Mouse (Mus musculus): ENCODE data around the gene Efcab6. TPM values are rescaled to one million over a fixed set of nuclear protein-coding genes. Genes with fewer than 3 reads are reported as not detected.

The Efcab6 gene
- polyA plus RNA-seq, 1 experiment from 2014 or later = 0.20 TPM

DNA sequence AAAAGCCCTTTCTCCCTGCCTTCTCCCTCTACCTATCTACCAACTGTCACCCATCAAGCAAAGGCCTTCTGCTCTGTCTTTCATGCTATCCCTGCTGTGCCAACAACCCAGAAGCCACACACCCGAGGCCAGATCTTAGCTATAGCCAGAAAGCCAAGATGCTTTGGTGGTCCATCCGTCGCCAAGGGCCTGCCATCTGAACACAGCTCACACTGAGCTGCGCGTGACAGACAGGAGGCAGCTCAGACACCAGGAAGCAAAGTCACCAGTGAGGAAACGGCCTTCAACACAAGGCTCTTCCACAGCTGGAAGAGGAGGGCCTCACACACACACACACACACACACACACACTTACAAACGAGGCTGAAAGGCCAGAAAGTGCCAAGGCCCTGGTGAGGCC is 29.7 kb upstream of the Efcab6 start:
- H3K9me3 ChIP-seq (ENCODE audit: control insufficient read depth, low read length) = no peaks in the 10 kb centered on the region
- no peak overlapping the region for H3K27ac ChIP-seq (ENCODE audit: low read depth, low read length)
- H3K4me2 ChIP-seq (ENCODE audit: low read depth, low read length, severe bottlenecking) = no peak overlapping the region
- 76% methylated on average over 7 of the region's 7 CpGs for WGBS
- no peaks in the 10 kb centered on the region for H3K27me3 ChIP-seq (ENCODE audit: control insufficient read depth, insufficient read depth, low read length)
- DNase-seq (ENCODE audit: low spot score) = no peak
- H3K4me1 ChIP-seq (replicated peaks; ENCODE audit: control insufficient read depth, insufficient read depth, low read length) = no peaks in the 10 kb centered on the region
- no peaks in the 10 kb centered on the region for H3K36me3 ChIP-seq (ENCODE audit: control insufficient read depth, insufficient read depth, low read length)
- H3K9ac ChIP-seq (ENCODE audit: low read length) = no peak overlapping the region
- no peak overlapping the region for H3K4me3 ChIP-seq (ENCODE audit: low read depth, low read length)
- ATAC-seq (replicated peaks; ENCODE audit: low FRiP score) = no peak

DNA sequence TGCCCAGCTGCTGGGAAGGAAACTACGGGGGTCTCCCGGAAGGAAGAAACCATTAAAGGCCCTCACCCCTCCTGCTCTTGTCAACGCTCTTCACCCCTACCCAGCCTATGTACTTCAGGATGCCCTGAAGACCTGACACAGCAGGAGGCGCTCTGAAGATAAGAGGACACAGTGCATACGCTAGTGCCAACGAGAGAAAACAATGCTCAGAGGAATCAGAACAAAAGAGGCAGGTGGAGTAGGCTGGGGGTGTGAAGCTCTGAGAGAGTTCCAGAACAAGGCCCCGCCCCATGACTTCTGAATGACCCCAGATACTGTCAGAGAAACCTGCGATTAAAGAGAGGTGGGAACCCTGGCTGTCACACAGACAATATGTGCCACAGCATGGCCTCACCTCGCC is 21.6 kb upstream of the Efcab6 start:
- Histone ChIP-seq H3K27me3 (ENCODE audit: control insufficient read depth, insufficient read depth, low read length) (no peaks in the 10 kb centered on the region), H3K9ac (ENCODE audit: low read length) (no peak overlapping the region), H3K9me3 (ENCODE audit: control insufficient read depth, low read length) (no peaks in the 10 kb centered on the region), H3K4me2 (ENCODE audit: low read depth, low read length, severe bottlenecking) (no peak overlapping the region), H3K27ac (ENCODE audit: low read depth, low read length) (no peak overlapping the region), H3K36me3 (ENCODE audit: control insufficient read depth, insufficient read depth, low read length) (no peaks in the 10 kb centered on the region), H3K4me3 (ENCODE audit: low read depth, low read length) (no peak overlapping the region), H3K4me1 (replicated peaks; ENCODE audit: control insufficient read depth, insufficient read depth, low read length) (no peaks in the 10 kb centered on the region)
- ATAC-seq (replicated peaks; ENCODE audit: low FRiP score) (no peak), DNase-seq (ENCODE audit: low spot score) (no peak)
- WGBS = 51% methylated on average over 9 of the region's 9 CpGs

DNA sequence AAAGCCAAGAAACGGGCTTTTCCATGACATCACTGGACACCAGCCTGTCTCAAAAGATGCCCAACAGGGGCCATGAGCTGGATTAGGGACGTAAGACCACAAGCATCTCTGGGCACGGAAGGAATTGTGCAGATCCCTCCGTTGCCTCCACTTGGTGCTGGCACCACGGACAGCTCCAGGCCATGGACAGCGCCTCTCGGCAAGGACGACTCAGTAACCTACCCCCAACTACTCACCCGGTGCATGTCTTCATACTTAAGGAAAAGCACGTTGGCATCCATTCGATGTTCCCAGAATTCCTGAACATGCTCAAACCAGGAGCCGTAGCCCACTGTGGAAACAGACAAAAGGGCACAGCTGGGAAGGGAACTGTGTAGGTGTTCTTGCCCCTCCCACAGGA is 21.2 kb upstream of the Efcab6 start:
- Histone ChIP-seq H3K36me3 (ENCODE audit: control insufficient read depth, insufficient read depth, low read length) (no peaks in the 10 kb centered on the region), H3K4me3 (ENCODE audit: low read depth, low read length) (no peak overlapping the region), H3K27me3 (ENCODE audit: control insufficient read depth, insufficient read depth, low read length) (no peaks in the 10 kb centered on the region), H3K9me3 (ENCODE audit: control insufficient read depth, low read length) (no peaks in the 10 kb centered on the region), H3K4me2 (ENCODE audit: low read depth, low read length, severe bottlenecking) (no peak overlapping the region), H3K27ac (ENCODE audit: low read depth, low read length) (no peak overlapping the region), H3K4me1 (replicated peaks; ENCODE audit: control insufficient read depth, insufficient read depth, low read length) (no peaks in the 10 kb centered on the region), H3K9ac (ENCODE audit: low read length) (no peak overlapping the region)
- ATAC-seq (replicated peaks; ENCODE audit: low FRiP score) = no peak
- WGBS = 44% methylated on average over 12 of the region's 12 CpGs
- no peak for DNase-seq (ENCODE audit: low spot score)

DNA sequence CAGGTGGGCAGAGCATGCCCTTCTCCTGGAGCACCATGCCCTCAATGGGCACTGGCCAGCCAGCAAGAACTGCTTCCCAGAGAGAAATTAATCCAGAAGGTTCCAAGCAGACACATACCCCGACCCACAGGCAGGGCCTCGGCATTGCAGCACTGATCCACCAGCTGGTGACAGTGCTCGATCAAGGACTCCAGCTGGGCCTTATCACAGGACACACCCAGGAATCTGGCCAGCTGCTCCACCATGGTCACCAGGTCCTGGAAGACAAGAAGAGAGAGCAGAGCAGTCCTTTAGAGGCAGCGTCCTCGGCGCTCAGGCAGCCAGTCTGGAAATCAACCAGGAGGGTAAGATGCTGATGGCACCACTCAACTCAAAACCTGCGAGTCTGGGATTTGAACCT is 14.9 kb upstream of the Efcab6 start:
- DNase-seq (ENCODE audit: low spot score) (no peak), ATAC-seq (replicated peaks; ENCODE audit: low FRiP score) (no peak)
- Histone ChIP-seq H3K27ac (ENCODE audit: low read depth, low read length) (no peak overlapping the region), H3K4me3 (ENCODE audit: low read depth, low read length) (no peak overlapping the region), H3K4me2 (ENCODE audit: low read depth, low read length, severe bottlenecking) (no peak overlapping the region), H3K36me3 (ENCODE audit: control insufficient read depth, insufficient read depth, low read length) (no peaks in the 10 kb centered on the region), H3K9ac (ENCODE audit: low read length) (no peak overlapping the region), H3K4me1 (replicated peaks; ENCODE audit: control insufficient read depth, insufficient read depth, low read length) (no peaks in the 10 kb centered on the region), H3K9me3 (ENCODE audit: control insufficient read depth, low read length) (no peaks in the 10 kb centered on the region), H3K27me3 (ENCODE audit: control insufficient read depth, insufficient read depth, low read length) (no peaks in the 10 kb centered on the region)
- 86% methylated on average over 7 of the region's 7 CpGs for WGBS

DNA sequence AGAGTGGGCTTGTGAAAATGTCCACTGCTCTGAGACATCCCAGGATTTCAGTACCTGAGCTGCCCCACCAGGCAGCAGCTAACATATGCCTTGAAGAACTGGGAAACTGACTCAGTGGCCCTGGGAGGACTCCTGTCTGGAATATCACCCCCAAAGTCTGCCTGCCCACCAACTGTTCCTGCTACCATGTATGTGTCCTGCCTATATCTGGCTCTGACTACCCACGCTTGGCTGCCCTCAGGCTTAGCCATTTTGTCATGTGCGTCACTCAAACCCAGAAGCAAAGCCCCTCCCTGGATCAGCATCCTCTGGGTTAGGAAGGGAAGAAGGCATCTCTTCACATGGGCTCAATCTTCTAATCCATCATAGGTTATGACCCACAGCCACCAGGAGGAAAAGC is 14.3 kb upstream of the Efcab6 start:
- H3K27ac ChIP-seq (ENCODE audit: low read depth, low read length) = no peak overlapping the region
- WGBS = 85% methylated on average over 2 of the region's 2 CpGs
- H3K4me3 ChIP-seq (ENCODE audit: low read depth, low read length) = no peak overlapping the region
- H3K36me3 ChIP-seq (ENCODE audit: control insufficient read depth, insufficient read depth, low read length) = no peaks in the 10 kb centered on the region
- H3K9me3 ChIP-seq (ENCODE audit: control insufficient read depth, low read length) = no peaks in the 10 kb centered on the region
- peaks cover 3% of the 10 kb centered on the region for H3K4me1 ChIP-seq (replicated peaks; ENCODE audit: control insufficient read depth, insufficient read depth, low read length)
- H3K9ac ChIP-seq (ENCODE audit: low read length) = no peak overlapping the region
- ATAC-seq (replicated peaks; ENCODE audit: low FRiP score) (no peak), DNase-seq (ENCODE audit: low spot score) (no peak)
- H3K4me2 ChIP-seq (ENCODE audit: low read depth, low read length, severe bottlenecking) = no peak overlapping the region
- 0 out of 2 replicates have a peak, but pooled peaks cover 2% of the 10 kb centered on the region for H3K27me3 ChIP-seq (ENCODE audit: control insufficient read depth, insufficient read depth, low read length)

DNA sequence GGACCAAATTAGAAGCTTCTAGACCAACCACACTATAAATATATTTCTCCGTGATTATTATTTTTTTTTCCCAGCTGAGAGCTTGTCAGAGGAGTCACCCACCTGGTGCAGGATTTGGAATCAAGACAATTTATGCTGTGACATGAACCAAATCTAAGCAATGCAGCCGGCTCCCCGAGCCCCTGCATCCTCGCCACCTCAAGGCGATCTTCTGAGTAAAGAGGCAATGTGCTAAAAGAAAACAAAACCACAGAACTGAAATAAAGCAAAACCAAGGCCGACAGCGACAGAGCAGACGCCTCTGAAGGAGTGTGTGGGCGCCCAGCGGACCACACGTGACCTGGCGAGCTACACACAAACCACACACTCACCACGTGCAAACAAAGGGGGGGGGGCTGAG is 13.5 kb upstream of the Efcab6 start:
- Histone ChIP-seq H3K27ac (ENCODE audit: low read depth, low read length) (no peak overlapping the region), H3K9me3 (ENCODE audit: control insufficient read depth, low read length) (no peaks in the 10 kb centered on the region), H3K4me3 (ENCODE audit: low read depth, low read length) (no peak overlapping the region), H3K4me2 (ENCODE audit: low read depth, low read length, severe bottlenecking) (no peak overlapping the region), H3K27me3 (ENCODE audit: control insufficient read depth, insufficient read depth, low read length) (0 out of 2 replicates have a peak, but pooled peaks cover 2% of the 10 kb centered on the region), H3K4me1 (replicated peaks; ENCODE audit: control insufficient read depth, insufficient read depth, low read length) (peaks cover 5% of the 10 kb centered on the region), H3K36me3 (ENCODE audit: control insufficient read depth, insufficient read depth, low read length) (no peaks in the 10 kb centered on the region), H3K9ac (ENCODE audit: low read length) (no peak overlapping the region)
- DNase-seq (ENCODE audit: low spot score) (no peak), ATAC-seq (replicated peaks; ENCODE audit: low FRiP score) (no peak)
- 86% methylated on average over 13 of the region's 13 CpGs for WGBS

DNA sequence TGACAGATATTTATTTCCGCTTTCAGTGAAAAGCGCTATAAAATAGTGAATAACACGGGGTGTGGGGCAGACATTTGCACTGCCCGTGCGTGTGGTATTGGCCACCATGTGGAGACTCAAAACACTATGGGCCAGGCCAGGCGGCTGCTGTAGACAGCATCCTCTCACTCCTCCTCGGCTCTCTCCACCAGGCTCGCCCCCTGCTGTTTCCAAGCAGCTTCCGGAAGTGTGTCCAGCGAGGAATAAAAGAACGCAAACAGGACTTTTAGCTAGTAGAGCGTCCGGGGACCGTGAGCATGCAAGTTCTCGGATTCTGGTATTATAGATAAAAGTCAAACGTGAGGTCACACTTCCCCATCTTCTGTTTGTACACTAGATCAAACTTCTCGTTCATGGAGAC is 12.0 kb upstream of the Efcab6 start:
- peaks cover 5% of the 10 kb centered on the region; the same call in 1 of the 2 replicates for H3K27me3 ChIP-seq (ENCODE audit: control insufficient read depth, insufficient read depth, low read length)
- H3K9ac ChIP-seq (ENCODE audit: low read length) = no peak overlapping the region
- H3K4me3 ChIP-seq (ENCODE audit: low read depth, low read length) = no peak overlapping the region
- H3K36me3 ChIP-seq (ENCODE audit: control insufficient read depth, insufficient read depth, low read length) = no peaks in the 10 kb centered on the region
- H3K9me3 ChIP-seq (ENCODE audit: control insufficient read depth, low read length) = no peaks in the 10 kb centered on the region
- ATAC-seq (replicated peaks; ENCODE audit: low FRiP score) (no peak), DNase-seq (ENCODE audit: low spot score) (no peak)
- 61% methylated on average over 17 of the region's 17 CpGs for WGBS
- no peak overlapping the region for H3K27ac ChIP-seq (ENCODE audit: low read depth, low read length)
- H3K4me1 ChIP-seq (replicated peaks; ENCODE audit: control insufficient read depth, insufficient read depth, low read length) = peaks cover 5% of the 10 kb centered on the region
- no peak overlapping the region for H3K4me2 ChIP-seq (ENCODE audit: low read depth, low read length, severe bottlenecking)

DNA sequence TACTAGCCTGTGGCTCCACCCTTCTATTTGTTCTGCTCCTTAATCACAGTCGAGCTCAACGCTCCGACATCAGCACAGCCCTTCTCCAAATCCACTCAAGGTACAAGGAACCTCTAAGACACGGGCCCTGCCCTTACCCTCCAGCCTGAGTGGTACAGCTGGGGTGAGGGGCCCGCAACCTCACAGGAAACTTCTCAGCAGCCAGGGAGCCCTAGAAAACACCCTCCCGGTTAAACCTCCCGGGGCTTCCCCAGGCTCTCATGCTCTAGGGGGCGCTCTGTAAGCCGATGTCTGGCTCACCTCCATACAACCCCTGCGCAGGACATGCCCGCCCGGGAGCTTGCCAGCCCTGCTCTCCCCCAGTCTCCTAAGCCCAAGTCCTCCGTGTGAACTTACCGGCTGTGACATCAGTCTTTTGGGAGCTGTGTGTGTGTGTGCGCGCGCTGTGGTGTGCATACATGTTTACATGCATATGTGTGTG is 9.6 kb upstream of the Efcab6 start:
- Histone ChIP-seq H3K36me3 (ENCODE audit: control insufficient read depth, insufficient read depth, low read length) (no peaks in the 10 kb centered on the region), H3K4me1 (replicated peaks; ENCODE audit: control insufficient read depth, insufficient read depth, low read length) (peaks cover 5% of the 10 kb centered on the region), H3K9me3 (ENCODE audit: control insufficient read depth, low read length) (no peaks in the 10 kb centered on the region), H3K4me2 (ENCODE audit: low read depth, low read length, severe bottlenecking) (peak overlapping the region; percentile 38; the same call in 1 of the 2 replicates), H3K27me3 (ENCODE audit: control insufficient read depth, insufficient read depth, low read length) (peaks cover 7% of the 10 kb centered on the region; the same call in 1 of the 2 replicates), H3K27ac (ENCODE audit: low read depth, low read length) (no peak overlapping the region), H3K9ac (ENCODE audit: low read length) (no peak overlapping the region), H3K4me3 (ENCODE audit: low read depth, low read length) (peak overlapping the region; percentile 1; the same call in 1 of the 2 replicates)
- ATAC-seq (replicated peaks; ENCODE audit: low FRiP score) (0 out of 2 replicates have a peak, but pooled peaks have one; percentile 38), DNase-seq (ENCODE audit: low spot score) (peak; percentile 79)
- WGBS = 12% methylated on average over 17 of the region's 17 CpGs
